Mouse (Mus musculus): Measurements from ENCODE around the gene Pik3r5. TPM values are rescaled to one million over a fixed set of nuclear protein-coding genes. Genes with fewer than 3 reads are reported as not detected.

The Pik3r5 gene
- polyA plus RNA-seq (2014; fragmentation: Illumina TruSeq; extraction: RNeasy Lipid Tissue Mini Kit (QIAGEN cat#74804); ENCODE audit: low read depth, low replicate concordance): 0.16 TPM

GRCm38 (mm10) chr11:68431699-68432360, at the start of gene Pik3r5:
Gene Pik3r5, plus strand, starts transcription at chr11:68432121.

DNA sequence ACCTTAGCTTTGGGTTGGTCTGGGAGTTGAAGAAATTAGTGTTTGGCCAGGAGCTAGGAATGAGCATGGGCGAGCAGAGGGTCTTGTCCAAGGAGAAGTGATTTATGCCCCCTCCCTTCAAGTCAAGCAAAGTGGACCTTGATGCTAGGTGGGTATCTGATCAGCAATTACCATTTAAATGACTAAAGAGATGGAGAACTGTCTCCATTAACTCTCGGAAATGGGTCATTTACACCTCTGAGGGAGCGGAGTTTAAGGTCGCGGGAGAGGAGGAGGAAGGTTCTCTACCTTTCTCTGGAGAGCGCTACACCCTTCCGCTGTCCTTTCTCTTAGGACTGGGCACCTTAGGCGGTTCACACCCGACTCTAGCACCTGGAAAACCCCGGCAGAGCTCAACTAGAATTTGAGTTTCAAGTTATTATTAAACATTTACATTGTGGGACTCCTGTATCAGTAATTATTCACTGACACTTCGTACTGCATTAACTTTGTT, 31.1 kb upstream of the Pik3r5 start, which contains the start of gene Ntn1:
Gene Ntn1, minus strand, starts transcription at position 97 of the 493 bp plus-strand sequence.

DNA sequence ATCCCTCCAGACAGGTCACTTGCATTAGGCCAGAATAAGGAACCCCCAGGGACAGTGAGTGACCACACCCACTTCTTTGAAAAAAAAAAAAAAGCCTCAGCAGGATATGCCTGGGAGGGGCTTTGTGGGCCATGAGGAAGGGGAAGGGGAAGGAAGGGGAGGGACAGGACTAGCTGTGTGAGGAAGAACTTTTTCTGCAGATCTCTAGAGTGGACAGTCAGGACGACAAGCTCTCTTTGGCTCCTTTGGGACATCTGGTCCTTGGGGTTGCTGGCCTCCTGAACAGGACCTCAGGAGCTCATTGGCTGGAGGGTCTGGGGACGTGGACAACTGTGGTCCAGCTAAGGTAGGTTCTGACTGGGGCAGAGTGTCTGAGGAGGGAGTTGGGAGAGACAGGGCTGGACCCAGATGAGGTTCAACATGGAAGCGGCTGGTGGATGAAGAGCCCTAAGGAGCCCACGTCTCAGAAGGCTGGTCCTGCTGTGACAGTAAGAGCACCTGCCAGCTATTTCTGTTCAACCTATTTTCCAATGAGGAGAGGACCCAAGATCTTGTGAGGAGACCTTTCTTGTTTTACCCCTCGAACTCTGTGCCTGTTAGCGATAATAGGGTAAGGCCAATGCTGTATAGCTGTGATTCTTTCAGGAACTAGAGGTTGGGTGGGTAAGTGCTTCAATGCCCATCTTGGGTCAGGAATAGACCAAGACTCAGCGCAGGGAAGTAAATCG, 71.1 kb downstream of the Pik3r5 start, which contains the start of gene Pik3r6:
Gene Pik3r6, plus strand, starts transcription at position 118 of the 728 bp plus-strand sequence.

Other genes with a start within 250 kb of the Pik3r5 start
- gene Ntn1, start 31.3 kb upstream of the Pik3r5 start, polyA plus RNA-seq (2014; fragmentation: Illumina TruSeq; extraction: RNeasy Lipid Tissue Mini Kit (QIAGEN cat#74804); ENCODE audit: low read depth, low replicate concordance): 3.4 TPM
- gene Pik3r6, start 70.9 kb downstream of the Pik3r5 start, polyA plus RNA-seq (2014; fragmentation: Illumina TruSeq; extraction: RNeasy Lipid Tissue Mini Kit (QIAGEN cat#74804); ENCODE audit: low read depth, low replicate concordance): 0.53 TPM
- not detected for gene Mfsd6l, start 124.1 kb downstream of the Pik3r5 start, polyA plus RNA-seq (2014; fragmentation: Illumina TruSeq; extraction: RNeasy Lipid Tissue Mini Kit (QIAGEN cat#74804); ENCODE audit: low read depth, low replicate concordance)
- gene Ccdc42, start 154.9 kb downstream of the Pik3r5 start, polyA plus RNA-seq (2014; fragmentation: Illumina TruSeq; extraction: RNeasy Lipid Tissue Mini Kit (QIAGEN cat#74804); ENCODE audit: low read depth, low replicate concordance): not detected

Data from kidney, adult 10 weeks (tissue).